Mouse (Mus musculus) hindlimb bud, embryonic 11.5 days (tissue): Measurements from ENCODE around the gene Inpp5e.

Experiments used
- DNase-seq: peaks from one replicate; pipeline ENCODE4 v3.0.0-alpha.2; 2012; ENCODE audit warnings: low read depth, low spot score; ENCODE audit errors: extremely low spot score

The Inpp5e gene

GRCm38 (mm10) chr2:26408515-26409356, at the start of gene Inpp5e:
Inpp5e (minus strand) TSS chr2:26409203.
- DNase-seq: peak; percentile 68

- DNase-seq: no peak
Observed at GRCm38 (mm10) chr2:26458402-26459124, 49.6 kb upstream of the Inpp5e start.

- peak; percentile 62 for DNase-seq
Observed at GRCm38 (mm10) chr2:26449121-26450060, 40.4 kb upstream of the Inpp5e start.

GRCm38 (mm10) chr2:26447451-26447850, 38.4 kb upstream of the Inpp5e start:
- DNase-seq: no peak

- no peak for DNase-seq
Observed at GRCm38 (mm10) chr2:26446671-26447070, 37.7 kb upstream of the Inpp5e start.

GRCm38 (mm10) chr2:26445666-26446445, 36.9 kb upstream of the Inpp5e start:
- no peak for DNase-seq

GRCm38 (mm10) chr2:26444946-26445665, 36.1 kb upstream of the Inpp5e start, which contains the start of gene Sec16a:
Sec16a (minus strand) TSS chr2:26445216.
- peak; percentile 98 for DNase-seq

- no peak for DNase-seq
Observed at GRCm38 (mm10) chr2:26444368-26444767, 35.4 kb upstream of the Inpp5e start.

GRCm38 (mm10) chr2:26443876-26444275, 34.9 kb upstream of the Inpp5e start:
- DNase-seq: no peak

- DNase-seq: no peak
Observed at GRCm38 (mm10) chr2:26442843-26443242, 33.8 kb upstream of the Inpp5e start.

GRCm38 (mm10) chr2:26441688-26442087, 32.7 kb upstream of the Inpp5e start:
- no peak for DNase-seq

GRCm38 (mm10) chr2:26441261-26441660, 32.3 kb upstream of the Inpp5e start:
- DNase-seq: no peak

GRCm38 (mm10) chr2:26439671-26440070, 30.7 kb upstream of the Inpp5e start:
- no peak for DNase-seq

- no peak for DNase-seq
Observed at GRCm38 (mm10) chr2:26438373-26438772, 29.4 kb upstream of the Inpp5e start.

GRCm38 (mm10) chr2:26437221-26437620, 28.2 kb upstream of the Inpp5e start:
- no peak for DNase-seq

GRCm38 (mm10) chr2:26434791-26435572, 26.0 kb upstream of the Inpp5e start:
- DNase-seq: no peak

- DNase-seq: no peak
Observed at GRCm38 (mm10) chr2:26429851-26430250, 20.8 kb upstream of the Inpp5e start.

GRCm38 (mm10) chr2:26424541-26424940, 15.5 kb upstream of the Inpp5e start:
- no peak for DNase-seq

- DNase-seq: no peak
Observed at GRCm38 (mm10) chr2:26423086-26423485, 14.1 kb upstream of the Inpp5e start.
